Comparison of ENCODE assay signal across 9 mouse cellular contexts in genomic region chr1:138576803-138577202, GRCm38 (mm10). TPM values are rescaled to one million over a fixed set of nuclear protein-coding genes. Genes with fewer than 3 reads are reported as not detected.
DNase-seq lines count a peak whose midpoint lies in the region; ATAC-seq and TF ChIP-seq lines count a peak whose summit lies in the region.
"Had no signal": no experiment of that assay in that cellular context is flagged by ENCODE, and none has a peak within 500 bp of the region (broad histone marks: within the 10 kb centered on the region; RNA-seq: fewer than 3 reads in every experiment).

No protein-coding gene starts in this region.

- 44% methylated on average over 7 of the region's 7 CpGs for WGBS in heart, embryonic 11.5 days (ENCODE audit: insufficient replicate concordance)
- WGBS in limb, embryonic 14.5 days = 26% methylated on average over 7 of the region's 7 CpGs

- 0 out of 2 replicates have a peak overlapping the region, but pooled peaks have one; percentile 5 for H3K4me2 ChIP-seq in heart, embryonic 11.5 days
- no peak overlapping the region for H3K4me2 ChIP-seq in limb, embryonic 14.5 days (replicated peaks; ENCODE audit: low read depth, low read length, severe bottlenecking)

- peaks cover 14% of the 10 kb centered on the region for H3K4me1 ChIP-seq in heart, embryonic 11.5 days (ENCODE audit: control insufficient read depth, insufficient read depth, low read length)
- no peaks in the 10 kb centered on the region; the same call in 1 of the 2 replicates for H3K4me1 ChIP-seq in limb, embryonic 14.5 days (ENCODE audit: control insufficient read depth, insufficient read depth, low read length)

- no peak overlapping the region for H3K4me3 ChIP-seq in heart, embryonic 11.5 days (ENCODE audit: low read depth, low read length)
- no peak overlapping the region for H3K4me3 ChIP-seq in limb, embryonic 14.5 days (replicated peaks; ENCODE audit: low read length)
- H3K4me3 ChIP-seq: left cerebral cortex, adult 2 months had no signal

- DNase-seq in adrenal gland, adult 2 months = peak; percentile 11
- no peak for DNase-seq in adrenal gland, adult 18-20 months (ENCODE audit: low spot score in 2 of 2)
- DNase-seq in layer of hippocampus, adult 11-12 months (ENCODE audit: low spot score) = peak; percentile 35
- no peak for DNase-seq in layer of hippocampus, postnatal 25 days (ENCODE audit: extremely low spot score in 1 of 2, low spot score in 1 of 2)
- peak; percentile 55 for DNase-seq in limb, embryonic 14.5 days (ENCODE audit: low spot score)
- DNase-seq in thymus, postnatal 0 days (ENCODE audit: low spot score) = no peak

- peak overlapping the region; percentile 36; the same call in 1 of the 2 replicates for H3K27ac ChIP-seq in heart, embryonic 11.5 days (ENCODE audit: low read depth, low read length)
- no peak overlapping the region for H3K27ac ChIP-seq in limb, embryonic 14.5 days (replicated peaks; ENCODE audit: low read depth, low read length)
- H3K27ac ChIP-seq: left cerebral cortex, adult 2 months had no signal

- H3K36me3 ChIP-seq in heart, embryonic 11.5 days (ENCODE audit: control insufficient read depth, insufficient read depth, low read length) = no peaks in the 10 kb centered on the region
- no peaks in the 10 kb centered on the region for H3K36me3 ChIP-seq in limb, embryonic 14.5 days (ENCODE audit: control insufficient read depth, insufficient read depth, low read length)

- H3K9me3 ChIP-seq in heart, embryonic 11.5 days (replicated peaks; ENCODE audit: control insufficient read depth, low read length) = no peaks in the 10 kb centered on the region
- no peaks in the 10 kb centered on the region for H3K9me3 ChIP-seq in limb, embryonic 14.5 days (ENCODE audit: control insufficient read depth, low read length)

- H3K27me3 ChIP-seq in heart, embryonic 11.5 days (ENCODE audit: control insufficient read depth, insufficient read depth, low read length) = no peaks in the 10 kb centered on the region
- no peaks in the 10 kb centered on the region for H3K27me3 ChIP-seq in limb, embryonic 14.5 days (ENCODE audit: control insufficient read depth, insufficient read depth, low read length)

- H3K9ac ChIP-seq in heart, embryonic 11.5 days (ENCODE audit: low read depth, low read length) = no peak overlapping the region
- H3K9ac ChIP-seq in limb, embryonic 14.5 days (ENCODE audit: low read depth, low read length, severe bottlenecking) = no peak overlapping the region

- ATAC-seq in heart, embryonic 11.5 days (replicated peaks; ENCODE audit: insufficient number of reproducible peaks, low FRiP score, low TSS enrichment) = 0 out of 2 replicates have a peak, but pooled peaks have one; percentile 49
- peak; percentile 68 for ATAC-seq in limb, embryonic 14.5 days (ENCODE audit: low FRiP score, low read depth)
- ATAC-seq in inflammation-experienced regulatory T-cells, adult 6 months = no peak

- no peak for TF ChIP-seq POLR2A in limb, embryonic 14.5 days (IDR thresholded peaks at IDR 0.05; ENCODE audit: borderline replicate concordance, extremely low read depth, insufficient read depth, insufficient read length)

RNA-seq across cellular contexts. Expression of gene Nek7, which starts 43.1 kb away (rescaled TPM):
- total RNA-seq in adrenal gland, adult 2 months (2021) = 10 to 100 TPM; 49.2 to 52.8 TPM
- 6.3 TPM in 2 replicates for polyA plus RNA-seq in adrenal gland, adult 2 months (2012; rRNA removed)
- total RNA-seq in adrenal gland, adult 18-20 months (2021) = 10 to 100 TPM; 43.8 to 52.3 TPM
- 10 to 100 TPM; 30.9 to 32.4 TPM for total RNA-seq in layer of hippocampus, postnatal 25 days (2021)
- 47.1 TPM in 2 replicates for polyA plus RNA-seq in heart, embryonic 11.5 days (2014; fragmentation: Nextera tagmentation; extraction: Ambion mirVana)
- 13.0 and 14.2 TPM in 2 replicates for polyA plus RNA-seq in limb, embryonic 14.5 days (2012; rRNA removed)
- polyA plus RNA-seq in limb, embryonic 14.5 days (2014; fragmentation: Nextera tagmentation; extraction: Ambion mirVana) = 32.4 and 37.7 TPM in 2 replicates
- polyA plus RNA-seq in thymus, postnatal 0 days (2015; fragmentation: Nextera tagmentation; extraction: Ambion mirVana) = 29.0 and 36.9 TPM in 2 replicates
- polyA plus RNA-seq in inflammation-experienced regulatory T-cells, adult 6 months (2017; shearing (Covaris generic)) = 10 to 100 TPM; 64.9 to 79.7 (median 77.6) TPM

Comparison
In these comparisons a context has a peak if more than half of its experiments do, and no peak if none do; other contexts are left out.
1. DNase-seq: peak in adrenal gland, adult 2 months (single experiment), layer of hippocampus, adult 11-12 months (single experiment) and limb, embryonic 14.5 days (single experiment); none in adrenal gland, adult 18-20 months (0 of 2), layer of hippocampus, postnatal 25 days (0 of 2) and thymus, postnatal 0 days (single experiment).